Mouse (Mus musculus) limb, embryonic 14.5 days (tissue): ENCODE measurements around the gene Tex50. TPM values are rescaled to one million over a fixed set of nuclear protein-coding genes. Genes with fewer than 3 reads are reported as not detected.

Experiments
- ATAC-seq: fragments of 200-750 bp; cut with Nextera tagmentation; 2 replicates; pipeline ENCODE4 v1.8.0; 2017; ENCODE audit warnings: low read depth, moderate number of reproducible peaks, moderate TSS enrichment; ENCODE audit not compliant: low FRiP score
- DNase-seq: peaks from one replicate; pipeline ENCODE4 v3.0.0-alpha.2; 2015; ENCODE audit warnings: low spot score
- H3K27ac ChIP-seq: fragments of 300-500 bp; sonication (generic); replicated peaks from 2 replicates; pipeline ENCODE4 v1.5.1; 2014; ENCODE audit warnings: low read depth, mild to moderate bottlenecking, low read length, moderate library complexity, mixed read lengths
- H3K27me3 ChIP-seq: fragments of 300-500 bp; sonication (generic); 2 replicates; pipeline ENCODE4 v1.6.1; 2014; ENCODE audit warnings: low read length, mixed read lengths; ENCODE audit not compliant: control insufficient read depth, insufficient read depth
- H3K36me3 ChIP-seq: fragments of 300-500 bp; sonication (generic); 2 replicates; pipeline ENCODE4 v1.6.1; 2014; ENCODE audit warnings: mild to moderate bottlenecking, low read length, moderate library complexity, mixed read lengths; ENCODE audit not compliant: control insufficient read depth, insufficient read depth
- H3K4me1 ChIP-seq: fragments of 300-500 bp; sonication (generic); 2 replicates; pipeline ENCODE4 v1.6.1; 2014; ENCODE audit warnings: antibody characterized with exemption, low read length, mixed read lengths; ENCODE audit not compliant: control insufficient read depth, insufficient read depth
- H3K4me2 ChIP-seq: fragments of 300-500 bp; sonication (generic); replicated peaks from 2 replicates; pipeline ENCODE4 v1.6.1; 2014; ENCODE audit warnings: low read depth, mild to moderate bottlenecking, low read length, moderate library complexity; ENCODE audit not compliant: severe bottlenecking
- H3K4me3 ChIP-seq: fragments of 300-500 bp; sonication (generic); replicated peaks from 2 replicates; pipeline ENCODE4 v1.5.1; 2014; ENCODE audit warnings: low read length
- H3K9ac ChIP-seq: fragments of 300-500 bp; sonication (generic); 2 replicates; pipeline ENCODE4 v1.6.1; 2014; ENCODE audit warnings: mild to moderate bottlenecking, low read depth, low read length, moderate library complexity; ENCODE audit not compliant: severe bottlenecking
- H3K9me3 ChIP-seq: fragments of 300-500 bp; sonication (generic); 2 replicates; pipeline ENCODE4 v1.6.1; 2016; ENCODE audit warnings: low read length; ENCODE audit not compliant: control insufficient read depth
- POLR2A ChIP-seq: fragments of 200-500 bp; IDR thresholded peaks from 2 replicates; pipeline ENCODE4 v1.8.0; 2012; ENCODE audit warnings: inconsistent platforms, mild to moderate bottlenecking, moderate library complexity, borderline replicate concordance; ENCODE audit not compliant: insufficient read depth, insufficient read length; ENCODE audit errors: extremely low read depth
- WGBS: fragments of 180-500 bp; shearing (Covaris S2); extraction: QIAGEN DNeasy Blood & Tissue Kit; methylation state at CpG from one replicate; pipeline ENCODE4 v1.1.7; 2014; 5-methylcytosine and 5-hydroxymethylcytosine counted together
- polyA plus RNA-seq, 2 experiments: library from polyadenylated mRNA; depleted of rRNA in 1 of 2; stranded (reverse) in 1 of 2; unstranded in 1 of 2; fragments of >200 nt; fragmentation: Nextera tagmentation in 1 of 2; extraction: Ambion mirVana in 1 of 2; gene quantifications; 2 replicates each; pipeline versions ENCODE4 v1.2.1 to v1.2.3; 2012 to 2014

Tex50 gene
- polyA plus RNA-seq, 2 experiments: not detected

- no peak within 1 kb of the TSS for H3K27ac ChIP-seq
- TF ChIP-seq POLR2A: no peak
- peaks cover 5% of the 10 kb centered on the region; the same call in 1 of the 2 replicates for H3K4me1 ChIP-seq
- ATAC-seq (peak; percentile 77), DNase-seq (peak; percentile 9)
- peak within 1 kb of the TSS; percentile 41 for H3K4me3 ChIP-seq
- no peaks in the 10 kb centered on the region for H3K27me3 ChIP-seq
- no peaks in the 10 kb centered on the region for H3K9me3 ChIP-seq
- peak within 1 kb of the TSS; percentile 60 for H3K9ac ChIP-seq
- H3K4me2 ChIP-seq: peak within 1 kb of the TSS; percentile 76
- WGBS: 6% methylated on average over 33 of the region's 33 CpGs
- H3K36me3 ChIP-seq: no peaks in the 10 kb centered on the region
These were observed 16.5 kb downstream of the Tex50 start, which contains the start of gene Ankrd45 for GRCm38 (mm10) chr1:161142531-161143159. Ankrd45 (plus strand) TSS chr1:161142691.

GRCm38 (mm10) chr1:161140026-161140762 is 18.9 kb downstream of the Tex50 start:
- H3K4me2 ChIP-seq: no peak overlapping the region
- no peaks in the 10 kb centered on the region for H3K27me3 ChIP-seq
- TF ChIP-seq POLR2A: no peak
- no peak overlapping the region for H3K4me3 ChIP-seq
- ATAC-seq (no peak), DNase-seq (no peak)
- H3K36me3 ChIP-seq: no peaks in the 10 kb centered on the region
- no peak overlapping the region for H3K9ac ChIP-seq
- WGBS: 85% methylated on average over 9 of the region's 9 CpGs
- H3K27ac ChIP-seq: no peak overlapping the region
- H3K9me3 ChIP-seq: no peaks in the 10 kb centered on the region
- H3K4me1 ChIP-seq: peaks cover 5% of the 10 kb centered on the region; the same call in 1 of the 2 replicates

GRCm38 (mm10) chr1:161139496-161139895 is 19.6 kb downstream of the Tex50 start:
- Histone ChIP-seq H3K9ac (no peak overlapping the region), H3K27me3 (no peaks in the 10 kb centered on the region), H3K27ac (no peak overlapping the region), H3K36me3 (no peaks in the 10 kb centered on the region), H3K9me3 (no peaks in the 10 kb centered on the region), H3K4me2 (no peak overlapping the region), H3K4me1 (peaks cover 5% of the 10 kb centered on the region; the same call in 1 of the 2 replicates), H3K4me3 (no peak overlapping the region)
- no peak for ATAC-seq
- TF ChIP-seq POLR2A: no peak
- no peak for DNase-seq
- 82% methylated on average over 2 of the region's 2 CpGs for WGBS

GRCm38 (mm10) chr1:161130726-161131664 is 28.1 kb downstream of the Tex50 start, which contains the start of gene Klhl20:
Klhl20 (minus strand) TSS chr1:161131511.
- WGBS: 1% methylated on average over 41 of the region's 41 CpGs

GRCm38 (mm10) chr1:161126461-161126860 is 32.7 kb downstream of the Tex50 start:
- peaks cover 13% of the 10 kb centered on the region for H3K36me3 ChIP-seq
- no peaks in the 10 kb centered on the region for H3K9me3 ChIP-seq
- H3K27me3 ChIP-seq: no peaks in the 10 kb centered on the region
- no peak for TF ChIP-seq POLR2A
- H3K27ac ChIP-seq: no peak overlapping the region
- DNase-seq (no peak), ATAC-seq (no peak)
- peaks cover 6% of the 10 kb centered on the region; the same call in 1 of the 2 replicates for H3K4me1 ChIP-seq
- 82% methylated on average over 1 of the region's 1 CpGs for WGBS
- H3K4me2 ChIP-seq: no peak overlapping the region
- H3K9ac ChIP-seq: no peak overlapping the region
- no peak overlapping the region for H3K4me3 ChIP-seq

More at GRCm38 (mm10) chr1:161130726-161131664, 28.1 kb downstream of the Tex50 start, which contains the start of gene Klhl20:
- peak; percentile 98 for ATAC-seq
- H3K36me3 ChIP-seq: peaks cover 8% of the 10 kb centered on the region
- peak; percentile 91; the same call in 1 of the 2 replicates for TF ChIP-seq POLR2A
- peak within 1 kb of the TSS; percentile 90 for H3K9ac ChIP-seq
- H3K27me3 ChIP-seq: no peaks in the 10 kb centered on the region
- no peaks in the 10 kb centered on the region for H3K9me3 ChIP-seq
- peak within 1 kb of the TSS; percentile 75 for H3K4me3 ChIP-seq
- peaks cover 6% of the 10 kb centered on the region; the same call in 1 of the 2 replicates for H3K4me1 ChIP-seq
- peak within 1 kb of the TSS; percentile 82 for H3K27ac ChIP-seq
- DNase-seq: peak; percentile 94
- peak within 1 kb of the TSS; percentile 70 for H3K4me2 ChIP-seq
